Mouse (Mus musculus) heart, embryonic 15.5 days (tissue): ENCODE results near the gene Arhgap44. TPM values are rescaled to one million over a fixed set of nuclear protein-coding genes. Genes with fewer than 3 reads are reported as not detected.
A peak's percentile ranks its signal among the peaks of the same experiment; 100 is the strongest.

ENCODE experiments used
- ATAC-seq: fragments of 200-750 bp; cut with Nextera tagmentation; replicated peaks from 2 replicates; pipeline ENCODE4 v1.8.0; 2017; ENCODE audit warnings: low read depth, moderate TSS enrichment; ENCODE audit not compliant: insufficient number of reproducible peaks, insufficient read depth, low FRiP score
- H3K27ac ChIP-seq: fragments of 300-500 bp; sonication (generic); 2 replicates; pipeline ENCODE4 v1.5.1; 2015; ENCODE audit warnings: mild to moderate bottlenecking, inconsistent platforms
- H3K27me3 ChIP-seq: fragments of 300-500 bp; sonication (generic); 2 replicates; pipeline ENCODE4 v1.6.1; 2015; ENCODE audit warnings: inconsistent platforms
- H3K36me3 ChIP-seq: fragments of 300-500 bp; sonication (generic); 2 replicates; pipeline ENCODE4 v1.6.1; 2015; ENCODE audit warnings: mild to moderate bottlenecking, inconsistent platforms
- H3K4me1 ChIP-seq: fragments of 300-500 bp; sonication (generic); replicated peaks from 2 replicates; pipeline ENCODE4 v1.6.1; 2015; ENCODE audit warnings: inconsistent platforms
- H3K4me2 ChIP-seq: fragments of 300-500 bp; sonication (generic); 2 replicates; pipeline ENCODE4 v1.6.1; 2015; ENCODE audit warnings: inconsistent platforms, mild to moderate bottlenecking, moderate library complexity
- H3K4me3 ChIP-seq: fragments of 300-500 bp; sonication (generic); 2 replicates; pipeline ENCODE4 v1.5.1; 2015; ENCODE audit warnings: mild to moderate bottlenecking, inconsistent platforms
- H3K9ac ChIP-seq: fragments of 300-500 bp; sonication (generic); 2 replicates; pipeline ENCODE4 v1.6.1; 2015; ENCODE audit warnings: mild to moderate bottlenecking, inconsistent platforms
- H3K9me3 ChIP-seq: fragments of 300-500 bp; sonication (generic); replicated peaks from 2 replicates; pipeline ENCODE4 v1.6.1; 2016; ENCODE audit warnings: inconsistent platforms
- WGBS: fragments of 180-500 bp; shearing (Covaris S2); methylation state at CpG from one replicate; pipeline ENCODE4 v1.1.7; 2015; ENCODE audit warnings: mixed read lengths; 5-methylcytosine and 5-hydroxymethylcytosine counted together
- polyA plus RNA-seq: library from polyadenylated mRNA; unstranded; fragments of >200 nt; fragmentation: Nextera tagmentation; extraction: Ambion mirVana; gene quantifications from 2 replicates; pipeline ENCODE4 v1.2.1, GENCODE M21; 2015

Arhgap44 gene
- polyA plus RNA-seq, 1 experiment from 2014 or later, result 10.5 TPM

GRCm38 (mm10) chr11:65107151-65107550, 55.6 kb downstream of the Arhgap44 start:
- Histone ChIP-seq H3K27me3 (no peaks in the 10 kb centered on the region), H3K9ac (no peak overlapping the region), H3K27ac (peak overlapping the region; percentile 75), H3K4me1 (peaks cover 40% of the 10 kb centered on the region), H3K4me2 (no peak overlapping the region), H3K36me3 (no peaks in the 10 kb centered on the region), H3K4me3 (no peak overlapping the region), H3K9me3 (no peaks in the 10 kb centered on the region)
- ATAC-seq, result no peak
- 80% methylated on average over 4 of the region's 4 CpGs for WGBS

- Histone ChIP-seq H3K4me1 (peaks cover 26% of the 10 kb centered on the region), H3K27ac (no peak overlapping the region; the same call in 1 of the 2 replicates), H3K4me2 (no peak overlapping the region), H3K9ac (no peak overlapping the region), H3K27me3 (no peaks in the 10 kb centered on the region), H3K9me3 (no peaks in the 10 kb centered on the region), H3K4me3 (no peak overlapping the region), H3K36me3 (no peaks in the 10 kb centered on the region)
- ATAC-seq, result no peak
- 85% methylated on average over 3 of the region's 3 CpGs for WGBS
Observed at GRCm38 (mm10) chr11:65104076-65104475, 58.7 kb downstream of the Arhgap44 start.

GRCm38 (mm10) chr11:65101206-65101605, 61.6 kb downstream of the Arhgap44 start:
- Histone ChIP-seq H3K4me2 (no peak overlapping the region), H3K36me3 (no peaks in the 10 kb centered on the region), H3K9ac (no peak overlapping the region), H3K27ac (no peak overlapping the region), H3K9me3 (no peaks in the 10 kb centered on the region), H3K27me3 (no peaks in the 10 kb centered on the region), H3K4me1 (peaks cover 14% of the 10 kb centered on the region), H3K4me3 (no peak overlapping the region)
- no peak for ATAC-seq
- WGBS, result 45% methylated on average over 11 of the region's 11 CpGs

GRCm38 (mm10) chr11:65100031-65100430, 62.7 kb downstream of the Arhgap44 start:
- no peak overlapping the region for H3K4me3 ChIP-seq
- no peak overlapping the region for H3K4me2 ChIP-seq
- peaks cover 14% of the 10 kb centered on the region for H3K4me1 ChIP-seq
- 88% methylated on average over 8 of the region's 8 CpGs for WGBS
- no peaks in the 10 kb centered on the region for H3K36me3 ChIP-seq
- H3K9me3 ChIP-seq, result no peaks in the 10 kb centered on the region
- H3K27me3 ChIP-seq, result no peaks in the 10 kb centered on the region
- H3K9ac ChIP-seq, result no peak overlapping the region
- no peak overlapping the region for H3K27ac ChIP-seq
- no peak for ATAC-seq

GRCm38 (mm10) chr11:65097526-65098070, 65.2 kb downstream of the Arhgap44 start:
- no peak for ATAC-seq
- 68% methylated on average over 4 of the region's 4 CpGs for WGBS
- no peaks in the 10 kb centered on the region for H3K9me3 ChIP-seq
- H3K27ac ChIP-seq, result no peak overlapping the region
- no peaks in the 10 kb centered on the region for H3K27me3 ChIP-seq
- H3K4me1 ChIP-seq, result peaks cover 14% of the 10 kb centered on the region
- H3K36me3 ChIP-seq, result no peaks in the 10 kb centered on the region
- no peak overlapping the region for H3K9ac ChIP-seq
- no peak overlapping the region for H3K4me2 ChIP-seq
- no peak overlapping the region for H3K4me3 ChIP-seq

GRCm38 (mm10) chr11:65096866-65097265, 65.9 kb downstream of the Arhgap44 start:
- 81% methylated on average over 5 of the region's 5 CpGs for WGBS
- no peak overlapping the region for H3K9ac ChIP-seq
- no peak overlapping the region for H3K27ac ChIP-seq
- H3K36me3 ChIP-seq, result no peaks in the 10 kb centered on the region
- H3K4me2 ChIP-seq, result no peak overlapping the region
- no peak for ATAC-seq
- no peak overlapping the region for H3K4me3 ChIP-seq
- no peaks in the 10 kb centered on the region for H3K9me3 ChIP-seq
- H3K4me1 ChIP-seq, result peaks cover 14% of the 10 kb centered on the region
- no peaks in the 10 kb centered on the region for H3K27me3 ChIP-seq

GRCm38 (mm10) chr11:65092851-65093250, 69.9 kb downstream of the Arhgap44 start:
- H3K27ac ChIP-seq, result peak overlapping the region; percentile 18; the same call in 1 of the 2 replicates
- no peak overlapping the region for H3K9ac ChIP-seq
- no peaks in the 10 kb centered on the region for H3K9me3 ChIP-seq
- H3K36me3 ChIP-seq, result no peaks in the 10 kb centered on the region
- no peak overlapping the region for H3K4me3 ChIP-seq
- peaks cover 19% of the 10 kb centered on the region for H3K4me1 ChIP-seq
- no peak overlapping the region for H3K4me2 ChIP-seq
- no peak for ATAC-seq
- 45% methylated on average over 8 of the region's 8 CpGs for WGBS
- no peaks in the 10 kb centered on the region for H3K27me3 ChIP-seq

GRCm38 (mm10) chr11:65090386-65090785, 72.4 kb downstream of the Arhgap44 start:
- no peaks in the 10 kb centered on the region for H3K27me3 ChIP-seq
- H3K9ac ChIP-seq, result no peak overlapping the region
- H3K36me3 ChIP-seq, result no peaks in the 10 kb centered on the region
- WGBS, result 85% methylated on average over 6 of the region's 6 CpGs
- ATAC-seq, result no peak
- H3K4me3 ChIP-seq, result no peak overlapping the region
- H3K27ac ChIP-seq, result no peak overlapping the region
- peaks cover 17% of the 10 kb centered on the region for H3K4me1 ChIP-seq
- no peaks in the 10 kb centered on the region for H3K9me3 ChIP-seq
- H3K4me2 ChIP-seq, result no peak overlapping the region

- Histone ChIP-seq H3K4me1 (peaks cover 17% of the 10 kb centered on the region), H3K4me2 (no peak overlapping the region), H3K27me3 (no peaks in the 10 kb centered on the region), H3K36me3 (no peaks in the 10 kb centered on the region), H3K9me3 (no peaks in the 10 kb centered on the region), H3K27ac (no peak overlapping the region), H3K4me3 (no peak overlapping the region), H3K9ac (no peak overlapping the region)
- 74% methylated on average over 3 of the region's 3 CpGs for WGBS
- no peak for ATAC-seq
Observed at GRCm38 (mm10) chr11:65089982-65090381, 72.8 kb downstream of the Arhgap44 start.

GRCm38 (mm10) chr11:65089282-65089681, 73.5 kb downstream of the Arhgap44 start:
- ATAC-seq, result peak; percentile 47; the same call in 1 of the 2 replicates
- no peaks in the 10 kb centered on the region for H3K9me3 ChIP-seq

GRCm38 (mm10) chr11:65088451-65089222, 74.1 kb downstream of the Arhgap44 start:
- Histone ChIP-seq H3K4me1 (peaks cover 17% of the 10 kb centered on the region), H3K27ac (no peak overlapping the region), H3K36me3 (no peaks in the 10 kb centered on the region), H3K27me3 (no peaks in the 10 kb centered on the region), H3K9me3 (no peaks in the 10 kb centered on the region), H3K9ac (no peak overlapping the region), H3K4me2 (no peak overlapping the region), H3K4me3 (no peak overlapping the region)
- WGBS, result 34% methylated on average over 5 of the region's 5 CpGs
- ATAC-seq, result peak; percentile 7; the same call in 1 of the 2 replicates

More at GRCm38 (mm10) chr11:65089282-65089681, 73.5 kb downstream of the Arhgap44 start:
- no peak overlapping the region for H3K27ac ChIP-seq
- 77% methylated on average over 6 of the region's 6 CpGs for WGBS
- H3K36me3 ChIP-seq, result no peaks in the 10 kb centered on the region
- H3K4me1 ChIP-seq, result peaks cover 17% of the 10 kb centered on the region
- H3K4me3 ChIP-seq, result no peak overlapping the region
- H3K9ac ChIP-seq, result no peak overlapping the region
- no peak overlapping the region for H3K4me2 ChIP-seq
- no peaks in the 10 kb centered on the region for H3K27me3 ChIP-seq

- Histone ChIP-seq H3K27ac (no peak overlapping the region), H3K9ac (no peak overlapping the region)
Observed at GRCm38 (mm10) chr11:65080761-65081160, 82.0 kb downstream of the Arhgap44 start.

More at GRCm38 (mm10) chr11:65080761-65081160, 82.0 kb downstream of the Arhgap44 start:
- WGBS, result 79% methylated on average over 8 of the region's 8 CpGs
- no peak for ATAC-seq
- Histone ChIP-seq H3K27me3 (no peaks in the 10 kb centered on the region), H3K36me3 (no peaks in the 10 kb centered on the region), H3K9me3 (no peaks in the 10 kb centered on the region), H3K4me3 (no peak overlapping the region), H3K4me2 (no peak overlapping the region), H3K4me1 (no peaks in the 10 kb centered on the region)
